Mouse (Mus musculus) CH12.LX (cell line): ENCODE results near the gene Otos.

Source experiments
- CHD1 ChIP-seq: IDR thresholded peaks from 2 replicates; pipeline ENCODE4 v1.6.1; 2012; ENCODE audit warnings: low read depth, low read length, improper control_type of control experiment, inconsistent platforms
- CTCF ChIP-seq, 2 experiments: IDR thresholded peaks in 1 of 2; conservative IDR thresholded peaks in 1 of 2; 2 replicates each; pipeline ENCODE4 v1.5.1; 2011 to 2012; ENCODE audit warnings: low read depth in 2 of 2, low read length in 2 of 2, improper control_type of control experiment in 1 of 2, inconsistent platforms in 1 of 2, mild to moderate bottlenecking in 1 of 2, moderate library complexity in 1 of 2
- ELF1 ChIP-seq: IDR thresholded peaks from 2 replicates; pipeline ENCODE4 v1.6.1; 2014; ENCODE audit warnings: low read depth, mild to moderate bottlenecking, inconsistent platforms, low read length, improper control_type of control experiment
- EP300 ChIP-seq: IDR thresholded peaks from 2 replicates; pipeline ENCODE4 v1.6.1; 2011; ENCODE audit warnings: low read length, improper control_type of control experiment
- ETS1 ChIP-seq: conservative IDR thresholded peaks from 2 replicates; pipeline ENCODE4 v1.6.1; 2012; ENCODE audit warnings: low read depth, mild to moderate bottlenecking, inconsistent platforms, low read length, improper control_type of control experiment, moderate library complexity
- HCFC1 ChIP-seq: IDR thresholded peaks from 2 replicates; pipeline ENCODE4 v1.6.1; 2012; ENCODE audit warnings: low read depth, mild to moderate bottlenecking, inconsistent platforms, low read length, improper control_type of control experiment
- MAX ChIP-seq: IDR thresholded peaks from 2 replicates; pipeline ENCODE4 v1.6.1; 2011; ENCODE audit warnings: low read length, improper control_type of control experiment
- MXI1 ChIP-seq: IDR thresholded peaks from 2 replicates; pipeline ENCODE4 v1.6.1; 2011; ENCODE audit warnings: mild to moderate bottlenecking, low read depth, low read length, improper control_type of control experiment
- NELFE ChIP-seq: IDR thresholded peaks from 2 replicates; pipeline ENCODE4 v1.6.1; 2011; ENCODE audit warnings: low read depth, low read length, improper control_type of control experiment
- NRF1 ChIP-seq: IDR thresholded peaks from 2 replicates; pipeline ENCODE4 v1.6.1; 2014; ENCODE audit warnings: low read depth, mild to moderate bottlenecking, inconsistent platforms, low read length, improper control_type of control experiment, moderate library complexity
- PAX5 ChIP-seq: IDR thresholded peaks from 2 replicates; pipeline ENCODE4 v1.6.1; 2012; ENCODE audit warnings: low read length, inconsistent platforms, mixed read lengths
- POLR2A ChIP-seq: IDR thresholded peaks from 2 replicates; pipeline ENCODE4 v1.6.1; 2011; ENCODE audit warnings: low read depth, mild to moderate bottlenecking, improper control_type of control experiment, low read length
- USF1 ChIP-seq: IDR thresholded peaks from 2 replicates; pipeline ENCODE4 v1.6.1; 2014; ENCODE audit warnings: low read depth, mild to moderate bottlenecking, inconsistent platforms, low read length, improper control_type of control experiment
- ZC3H11A ChIP-seq: IDR thresholded peaks from 2 replicates; pipeline ENCODE4 v1.6.1; 2012; ENCODE audit warnings: low read depth, mild to moderate bottlenecking, inconsistent platforms, low read length, improper control_type of control experiment

GRCm38 (mm10) chr1:92647026-92647425 is 1.6 kb downstream of the Otos start:
- TF ChIP-seq EP300, result no peak
- TF ChIP-seq MAX, result no peak
- TF ChIP-seq MXI1, result no peak
- TF ChIP-seq USF1, result no peak
- no peak for TF ChIP-seq HCFC1
- no peak for TF ChIP-seq ELF1
- no peak for TF ChIP-seq ETS1
- no peak for TF ChIP-seq ZC3H11A
- TF ChIP-seq PAX5, result no peak
- no peak for TF ChIP-seq NELFE
- TF ChIP-seq CHD1, result no peak
- no peak for TF ChIP-seq CTCF (conservative IDR thresholded peaks at IDR 0.05 in 1 of 2, IDR thresholded peaks at IDR 0.05 in 1 of 2; ENCODE audit: low read depth in 2 of 2, low read length in 2 of 2)
- TF ChIP-seq POLR2A, result no peak
- no peak for TF ChIP-seq NRF1
